Mouse (Mus musculus): Measurements from ENCODE around the gene Rwdd2b.
A peak's percentile ranks its signal among the peaks of the same experiment; 100 is the strongest.

The Rwdd2b gene

GRCm38 (mm10) chr16:87440184-87440686 lies at the start of gene Rwdd2b:
TSS of gene Rwdd2b (minus strand) at chr16:87440573.
- DNase-seq (ENCODE audit: extremely low read depth, low read depth, low spot score): peak; percentile 50

- DNase-seq (ENCODE audit: extremely low read depth, low read depth, low spot score): no peak
These were observed 48.2 kb upstream of the Rwdd2b start for GRCm38 (mm10) chr16:87488605-87489004.

GRCm38 (mm10) chr16:87486739-87487138 lies 46.4 kb upstream of the Rwdd2b start:
- DNase-seq (ENCODE audit: extremely low read depth, low read depth, low spot score): no peak

GRCm38 (mm10) chr16:87484367-87484766 lies 44.0 kb upstream of the Rwdd2b start:
- no peak for DNase-seq (ENCODE audit: extremely low read depth, low read depth, low spot score)

- DNase-seq (ENCODE audit: extremely low read depth, low read depth, low spot score): no peak
These were observed 30.2 kb upstream of the Rwdd2b start for GRCm38 (mm10) chr16:87470579-87470978.

- no peak for DNase-seq (ENCODE audit: extremely low read depth, low read depth, low spot score)
These were observed 18.4 kb upstream of the Rwdd2b start for GRCm38 (mm10) chr16:87458752-87459151.

- DNase-seq (ENCODE audit: extremely low read depth, low read depth, low spot score): no peak
These were observed 14.8 kb upstream of the Rwdd2b start for GRCm38 (mm10) chr16:87455180-87455611.

- peak; percentile 40 for DNase-seq (ENCODE audit: extremely low read depth, low read depth, low spot score)
These were observed 14.2 kb upstream of the Rwdd2b start, which contains the start of gene Usp16 for GRCm38 (mm10) chr16:87454419-87455179. TSS of gene Usp16 (plus strand) at chr16:87454703.

- DNase-seq (ENCODE audit: extremely low read depth, low read depth, low spot score): no peak
These were observed 12.9 kb upstream of the Rwdd2b start for GRCm38 (mm10) chr16:87453226-87453625.

- DNase-seq (ENCODE audit: extremely low read depth, low read depth, low spot score): no peak
These were observed 5.2 kb upstream of the Rwdd2b start for GRCm38 (mm10) chr16:87445528-87445927.

GRCm38 (mm10) chr16:87445110-87445509 lies 4.7 kb upstream of the Rwdd2b start:
- DNase-seq (ENCODE audit: extremely low read depth, low read depth, low spot score): no peak

- DNase-seq (ENCODE audit: extremely low read depth, low read depth, low spot score): no peak
These were observed 3.7 kb upstream of the Rwdd2b start for GRCm38 (mm10) chr16:87444071-87444470.

GRCm38 (mm10) chr16:87443245-87443644 lies 2.9 kb upstream of the Rwdd2b start:
- DNase-seq (ENCODE audit: extremely low read depth, low read depth, low spot score): no peak

- DNase-seq (ENCODE audit: extremely low read depth, low read depth, low spot score): no peak
These were observed 1.9 kb upstream of the Rwdd2b start for GRCm38 (mm10) chr16:87442291-87442690.

- peak; percentile 10 for DNase-seq (ENCODE audit: extremely low read depth, low read depth, low spot score)
These were observed 716 bp upstream of the Rwdd2b start for GRCm38 (mm10) chr16:87441089-87441488.

- DNase-seq (ENCODE audit: extremely low read depth, low read depth, low spot score): no peak
These were observed 1.7 kb downstream of the Rwdd2b start for GRCm38 (mm10) chr16:87438697-87439096.

GRCm38 (mm10) chr16:87437096-87437495 lies 3.3 kb downstream of the Rwdd2b start:
- DNase-seq (ENCODE audit: extremely low read depth, low read depth, low spot score): no peak

GRCm38 (mm10) chr16:87435411-87436205 lies 4.8 kb downstream of the Rwdd2b start:
- no peak for DNase-seq (ENCODE audit: extremely low read depth, low read depth, low spot score)

GRCm38 (mm10) chr16:87434946-87435345 lies 5.4 kb downstream of the Rwdd2b start:
- no peak for DNase-seq (ENCODE audit: extremely low read depth, low read depth, low spot score)

GRCm38 (mm10) chr16:87434266-87434665 lies 6.1 kb downstream of the Rwdd2b start:
- no peak for DNase-seq (ENCODE audit: extremely low read depth, low read depth, low spot score)

GRCm38 (mm10) chr16:87432033-87432814 lies 8.1 kb downstream of the Rwdd2b start, which contains the start of gene Ltn1:
TSS of gene Ltn1 (minus strand) at chr16:87432612.
- DNase-seq (ENCODE audit: extremely low read depth, low read depth, low spot score): peak; percentile 83
